Mouse (Mus musculus) central nervous system, embryonic 11.5 days (tissue): ENCODE results near the gene Prl3c1. TPM values are rescaled to one million over a fixed set of nuclear protein-coding genes. Genes with fewer than 3 reads are reported as not detected.

Source experiments
- polyA plus RNA-seq: library from polyadenylated mRNA; depleted of rRNA; stranded (reverse); fragments of >200 nt; gene quantifications from 2 replicates; pipeline ENCODE4 v1.2.3, GENCODE M21; 2012; rRNA removed

Gene Prl3c1
- not detected in 2 replicates for polyA plus RNA-seq

GRCm38 (mm10) chr13:27196359-27196758 lies at the start of gene Prl3c1:
TSS of gene Prl3c1 (plus strand) at chr13:27196659.

GRCm38 (mm10) chr13:27156490-27156889 lies 40.0 kb upstream of the Prl3c1 start, which contains the start of gene Prl3d3:
TSS of gene Prl3d3 (plus strand) at chr13:27156790.

GRCm38 (mm10) chr13:27241547-27241946 lies 45.1 kb downstream of the Prl3c1 start, which contains the start of gene Prl3b1:
TSS of gene Prl3b1 (plus strand) at chr13:27241847.

Other genes with a start within 250 kb of the Prl3c1 start
- gene Prl, start 139.1 kb upstream of the Prl3c1 start, polyA plus RNA-seq: not detected in 2 replicates
- gene Prl3d1, start 102.5 kb upstream of the Prl3c1 start, polyA plus RNA-seq: not detected in 2 replicates
- not detected in 2 replicates for gene Prl3d2, start 75.0 kb upstream of the Prl3c1 start, polyA plus RNA-seq
- gene Prl3d3, start 39.9 kb upstream of the Prl3c1 start, polyA plus RNA-seq: not detected in 2 replicates
- 0.65 and 2.2 TPM in 2 replicates for gene Prl3b1, start 45.2 kb downstream of the Prl3c1 start, polyA plus RNA-seq
- not detected in 2 replicates for gene Prl3a1, start 62.8 kb downstream of the Prl3c1 start, polyA plus RNA-seq
- not detected in 2 replicates for gene Prl6a1, start 116.0 kb downstream of the Prl3c1 start, polyA plus RNA-seq
- 1.0 TPM in 1 of 2 replicates, not detected in the other for gene Prl8a2, start 149.0 kb downstream of the Prl3c1 start, polyA plus RNA-seq
- 0.34 TPM in 1 of 2 replicates, not detected in the other for gene Prl2b1, start 194.2 kb downstream of the Prl3c1 start, polyA plus RNA-seq
- 0.11 TPM in 1 of 2 replicates, not detected in the other for gene Prl8a6, start 242.0 kb downstream of the Prl3c1 start, polyA plus RNA-seq